Mouse (Mus musculus): ENCODE data around the gene Rasl12. TPM values are rescaled to one million over a fixed set of nuclear protein-coding genes. Genes with fewer than 3 reads are reported as not detected.

The Rasl12 gene
- polyA plus RNA-seq (2014; fragmentation: Nextera tagmentation; extraction: Ambion mirVana), result 2.2 and 2.5 TPM in 2 replicates

DNA sequence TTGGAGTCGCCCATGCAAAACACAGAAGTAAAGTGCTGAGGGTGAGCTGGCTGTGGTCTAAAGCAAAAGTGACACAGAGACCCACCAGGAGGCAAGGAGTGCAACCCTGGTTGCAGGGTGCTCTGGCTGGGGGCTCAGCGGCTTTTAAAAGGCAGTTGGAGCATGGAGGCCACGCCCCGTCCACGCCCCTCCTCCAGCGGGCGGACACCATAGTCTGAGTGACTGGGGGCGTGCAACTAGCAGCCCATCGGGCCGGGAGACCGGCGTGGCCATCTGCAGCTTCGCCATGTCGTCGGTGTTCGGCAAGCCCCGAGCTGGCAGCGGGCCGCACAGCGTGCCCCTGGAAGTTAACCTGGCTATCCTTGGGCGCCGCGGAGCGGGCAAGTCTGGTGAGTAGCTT, at the start of gene Rasl12:
TSS of gene Rasl12 (plus strand) at position 228 of the 400 bp plus-strand sequence.
- WGBS (ENCODE audit: insufficient replicate concordance), result under 1% methylated on average over 24 of the region's 24 CpGs
- H3K9ac ChIP-seq (ENCODE audit: low read depth, low read length), result peak within 1 kb of the TSS; percentile 64
- peaks cover 7% of the 10 kb centered on the region for H3K4me1 ChIP-seq (ENCODE audit: control insufficient read depth, insufficient read depth, low read length)
- no peak within 1 kb of the TSS for H3K27ac ChIP-seq (ENCODE audit: low read depth, low read length)
- no peaks in the 10 kb centered on the region for H3K36me3 ChIP-seq (ENCODE audit: control insufficient read depth, insufficient read depth, low read length)
- H3K4me3 ChIP-seq (ENCODE audit: low read depth, low read length), result peak within 1 kb of the TSS; percentile 48
- peak; percentile 70 for ATAC-seq (replicated peaks; ENCODE audit: insufficient number of reproducible peaks, low FRiP score, low TSS enrichment)
- H3K27me3 ChIP-seq (ENCODE audit: control insufficient read depth, insufficient read depth, low read length), result 0 out of 2 replicates have a peak, but pooled peaks cover 2% of the 10 kb centered on the region
- H3K9me3 ChIP-seq (replicated peaks; ENCODE audit: control insufficient read depth, low read length), result no peaks in the 10 kb centered on the region
- H3K4me2 ChIP-seq, result peak within 1 kb of the TSS; percentile 69

DNA sequence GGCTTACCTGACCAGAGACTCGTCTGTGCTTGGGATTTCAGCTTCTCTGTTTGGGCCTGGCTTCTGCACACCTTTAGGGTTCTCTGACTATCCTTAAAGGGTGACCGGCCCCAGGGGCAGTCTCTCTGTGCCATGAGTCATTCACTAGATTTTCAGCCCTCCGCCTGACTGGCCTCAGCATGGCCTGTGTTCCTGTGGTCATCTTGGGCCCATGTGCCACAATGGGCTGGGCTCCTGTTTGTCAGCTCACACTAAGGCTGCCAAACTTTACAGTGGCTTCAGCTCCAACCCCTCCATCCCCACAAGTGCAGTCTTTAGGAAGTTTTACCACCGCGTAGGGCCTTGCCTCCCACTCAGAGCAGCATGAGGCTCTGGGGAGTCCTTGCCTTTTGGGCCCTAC, 45.1 kb upstream of the Rasl12 start:
- WGBS (ENCODE audit: insufficient replicate concordance), result 85% methylated on average over 5 of the region's 5 CpGs
- H3K9me3 ChIP-seq (replicated peaks; ENCODE audit: control insufficient read depth, low read length), result no peaks in the 10 kb centered on the region
- no peak for ATAC-seq (replicated peaks; ENCODE audit: insufficient number of reproducible peaks, low FRiP score, low TSS enrichment)

DNA sequence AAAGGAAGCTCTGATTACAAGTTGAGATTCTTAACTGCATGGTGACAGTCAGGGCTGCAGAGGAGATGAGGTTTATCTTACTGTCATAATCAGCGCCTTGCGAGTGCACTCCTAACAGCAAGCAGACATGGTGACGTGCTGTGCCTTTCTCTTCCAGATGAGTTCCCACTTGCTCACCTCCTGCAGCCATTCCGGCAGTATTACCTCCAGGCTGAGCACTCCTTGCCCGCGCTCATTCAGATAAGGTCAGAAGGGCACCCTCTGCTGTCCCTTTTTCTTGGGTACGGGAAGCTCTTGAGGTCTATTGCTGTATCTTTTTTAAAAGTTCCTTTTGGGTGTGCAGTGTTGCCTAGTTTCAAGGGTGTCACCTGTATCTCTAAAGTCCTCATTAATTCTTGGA, 41.7 kb upstream of the Rasl12 start:
- no peak overlapping the region for H3K4me3 ChIP-seq (ENCODE audit: low read depth, low read length)
- peaks cover 5% of the 10 kb centered on the region; the same call in 1 of the 2 replicates for H3K4me1 ChIP-seq (ENCODE audit: control insufficient read depth, insufficient read depth, low read length)
- H3K27ac ChIP-seq (ENCODE audit: low read depth, low read length), result no peak overlapping the region
- 80% methylated on average over 7 of the region's 7 CpGs for WGBS (ENCODE audit: insufficient replicate concordance)
- no peak overlapping the region for H3K4me2 ChIP-seq
- no peak overlapping the region for H3K9ac ChIP-seq (ENCODE audit: low read depth, low read length)
- no peaks in the 10 kb centered on the region for H3K9me3 ChIP-seq (replicated peaks; ENCODE audit: control insufficient read depth, low read length)
- no peak for ATAC-seq (replicated peaks; ENCODE audit: insufficient number of reproducible peaks, low FRiP score, low TSS enrichment)
- peaks cover 23% of the 10 kb centered on the region for H3K36me3 ChIP-seq (ENCODE audit: control insufficient read depth, insufficient read depth, low read length)
- H3K27me3 ChIP-seq (ENCODE audit: control insufficient read depth, insufficient read depth, low read length), result no peaks in the 10 kb centered on the region

More for the DNA sequence above, 45.1 kb upstream of the Rasl12 start:
- Histone ChIP-seq H3K4me2 (no peak overlapping the region), H3K36me3 (ENCODE audit: control insufficient read depth, insufficient read depth, low read length) (peaks cover 13% of the 10 kb centered on the region), H3K4me1 (ENCODE audit: control insufficient read depth, insufficient read depth, low read length) (no peaks in the 10 kb centered on the region), H3K27ac (ENCODE audit: low read depth, low read length) (no peak overlapping the region), H3K27me3 (ENCODE audit: control insufficient read depth, insufficient read depth, low read length) (no peaks in the 10 kb centered on the region), H3K9ac (ENCODE audit: low read depth, low read length) (no peak overlapping the region), H3K4me3 (ENCODE audit: low read depth, low read length) (no peak overlapping the region)

DNA sequence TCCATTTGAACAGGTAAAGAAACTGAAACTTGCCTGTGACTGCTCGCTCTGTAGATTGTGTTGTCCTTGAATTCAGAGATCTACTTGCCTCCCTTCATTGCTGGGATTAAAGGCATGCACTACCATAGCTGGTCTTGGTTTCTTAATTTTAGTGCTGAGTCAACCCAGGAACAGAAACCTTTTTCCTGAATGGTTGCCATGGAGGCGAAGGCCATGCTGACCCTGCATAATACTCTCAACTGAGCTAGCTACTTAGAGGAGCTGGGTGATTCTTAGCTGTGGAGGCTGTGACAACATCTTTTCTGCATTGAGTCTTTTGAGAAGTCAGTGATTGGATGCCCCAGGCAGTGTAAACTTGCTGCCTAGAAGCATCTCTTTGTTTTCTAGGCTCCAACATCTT, 41.3 kb upstream of the Rasl12 start:
- Histone ChIP-seq H3K4me1 (ENCODE audit: control insufficient read depth, insufficient read depth, low read length) (peaks cover 5% of the 10 kb centered on the region; the same call in 1 of the 2 replicates), H3K27ac (ENCODE audit: low read depth, low read length) (no peak overlapping the region), H3K4me2 (no peak overlapping the region), H3K9me3 (replicated peaks; ENCODE audit: control insufficient read depth, low read length) (no peaks in the 10 kb centered on the region), H3K4me3 (ENCODE audit: low read depth, low read length) (no peak overlapping the region), H3K9ac (ENCODE audit: low read depth, low read length) (no peak overlapping the region), H3K27me3 (ENCODE audit: control insufficient read depth, insufficient read depth, low read length) (no peaks in the 10 kb centered on the region), H3K36me3 (ENCODE audit: control insufficient read depth, insufficient read depth, low read length) (peaks cover 23% of the 10 kb centered on the region)
- 92% methylated on average over 2 of the region's 2 CpGs for WGBS (ENCODE audit: insufficient replicate concordance)
- ATAC-seq (replicated peaks; ENCODE audit: insufficient number of reproducible peaks, low FRiP score, low TSS enrichment), result no peak

DNA sequence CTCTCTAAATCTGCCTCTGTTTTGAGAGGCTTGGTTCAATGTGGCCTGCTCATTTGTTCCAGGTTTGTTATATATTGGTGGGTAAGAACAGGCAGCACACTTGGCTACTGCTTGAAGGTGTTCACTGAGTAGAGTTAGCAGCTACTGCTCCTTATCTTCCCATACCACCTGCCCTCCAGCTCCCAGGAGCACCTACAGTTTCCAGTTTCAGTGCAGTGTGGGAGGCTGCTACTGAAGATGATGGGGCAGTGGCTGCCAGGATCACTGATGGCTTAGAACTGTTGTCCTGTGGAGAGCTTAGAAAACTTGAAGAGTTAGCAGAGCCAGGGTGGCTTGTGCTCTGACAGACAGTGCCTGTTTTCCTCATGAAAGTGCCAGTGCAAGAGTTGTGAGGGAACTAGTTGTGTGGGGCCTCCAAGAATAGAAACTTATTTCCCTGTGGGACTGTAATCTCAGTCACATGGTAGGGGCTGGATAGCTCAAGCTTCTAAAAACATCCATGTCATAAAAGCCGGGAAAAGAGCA, 39.3 kb upstream of the Rasl12 start:
- ATAC-seq (replicated peaks; ENCODE audit: insufficient number of reproducible peaks, low FRiP score, low TSS enrichment), result no peak
- Histone ChIP-seq H3K9ac (ENCODE audit: low read depth, low read length) (no peak overlapping the region), H3K36me3 (ENCODE audit: control insufficient read depth, insufficient read depth, low read length) (peaks cover 23% of the 10 kb centered on the region), H3K4me2 (no peak overlapping the region), H3K4me1 (ENCODE audit: control insufficient read depth, insufficient read depth, low read length) (peaks cover 10% of the 10 kb centered on the region; the same call in 1 of the 2 replicates), H3K4me3 (ENCODE audit: low read depth, low read length) (no peak overlapping the region), H3K9me3 (replicated peaks; ENCODE audit: control insufficient read depth, low read length) (no peaks in the 10 kb centered on the region), H3K27me3 (ENCODE audit: control insufficient read depth, insufficient read depth, low read length) (no peaks in the 10 kb centered on the region), H3K27ac (ENCODE audit: low read depth, low read length) (peak overlapping the region; percentile 35; the same call in 1 of the 2 replicates)
- WGBS (ENCODE audit: insufficient replicate concordance), result 71% methylated on average over 1 of the region's 1 CpGs

DNA sequence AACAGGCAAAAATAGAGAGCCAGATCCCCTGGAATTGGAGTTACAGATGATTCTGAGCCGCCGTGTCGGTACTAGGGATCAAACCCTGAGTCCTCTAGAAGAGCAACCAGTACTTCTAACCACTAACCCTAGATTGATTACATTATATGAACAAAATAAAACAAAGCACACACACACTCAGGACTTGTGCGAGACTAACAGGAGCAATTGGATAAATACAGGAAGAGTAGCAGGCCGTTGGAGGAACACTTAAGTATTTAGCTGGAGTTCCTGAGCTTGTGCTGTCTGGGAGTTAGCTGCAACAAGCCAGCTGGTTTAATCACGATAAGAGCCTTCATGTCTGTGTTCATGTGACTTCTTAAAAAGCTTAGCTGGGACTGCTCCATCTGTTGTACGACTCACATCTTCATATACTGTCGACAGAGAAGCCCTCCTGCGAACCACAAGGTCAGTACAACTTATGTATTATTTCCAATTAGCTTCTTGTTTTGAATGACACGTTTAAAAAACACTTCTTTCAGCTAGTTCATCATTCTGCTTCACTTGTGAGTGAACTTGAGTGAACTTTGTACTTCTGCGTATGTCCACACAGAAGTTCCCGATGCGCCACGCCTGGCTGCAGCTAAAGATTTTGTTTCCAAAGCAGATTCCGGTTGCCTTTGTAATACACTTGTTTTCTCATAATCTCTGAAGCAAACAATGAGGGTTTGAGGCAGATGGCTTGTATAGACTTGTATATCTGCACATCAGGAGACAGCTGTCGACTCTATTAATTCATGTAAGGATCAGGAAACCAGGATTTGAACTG, 37.5 kb upstream of the Rasl12 start, which contains the start of gene Ubap1l:
TSS of gene Ubap1l (plus strand) at position 401 of the 808 bp plus-strand sequence.
- no peak within 1 kb of the TSS for H3K4me2 ChIP-seq
- H3K4me3 ChIP-seq (ENCODE audit: low read depth, low read length), result no peak within 1 kb of the TSS
- ATAC-seq (replicated peaks; ENCODE audit: insufficient number of reproducible peaks, low FRiP score, low TSS enrichment), result no peak
- WGBS (ENCODE audit: insufficient replicate concordance), result 85% methylated on average over 16 of the region's 16 CpGs
- H3K4me1 ChIP-seq (ENCODE audit: control insufficient read depth, insufficient read depth, low read length), result peaks cover 10% of the 10 kb centered on the region; the same call in 1 of the 2 replicates
- no peak within 1 kb of the TSS for H3K9ac ChIP-seq (ENCODE audit: low read depth, low read length)
- H3K27me3 ChIP-seq (ENCODE audit: control insufficient read depth, insufficient read depth, low read length), result no peaks in the 10 kb centered on the region
- H3K9me3 ChIP-seq (replicated peaks; ENCODE audit: control insufficient read depth, low read length), result no peaks in the 10 kb centered on the region
- peaks cover 20% of the 10 kb centered on the region for H3K36me3 ChIP-seq (ENCODE audit: control insufficient read depth, insufficient read depth, low read length)
- no peak within 1 kb of the TSS for H3K27ac ChIP-seq (ENCODE audit: low read depth, low read length)

DNA sequence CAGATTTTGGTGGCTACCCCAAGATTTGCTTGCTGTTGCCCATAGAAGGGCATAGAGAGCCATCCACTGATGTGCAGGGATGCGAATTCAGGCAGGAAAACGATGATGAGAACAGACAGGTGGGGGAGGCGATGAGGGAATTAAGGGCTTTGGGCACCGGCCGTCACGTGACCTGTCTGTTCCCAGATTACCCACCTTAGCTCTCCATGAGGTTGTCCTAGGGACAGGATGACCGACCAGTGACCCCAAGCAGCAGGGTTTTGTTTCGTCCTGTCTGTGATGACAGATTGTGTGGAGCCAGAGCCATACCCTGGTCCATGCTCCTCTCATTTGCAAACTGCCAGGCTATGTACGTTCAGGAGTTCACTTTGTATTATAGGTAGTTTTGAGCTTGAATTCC, 34.6 kb upstream of the Rasl12 start:
- Histone ChIP-seq H3K9me3 (replicated peaks; ENCODE audit: control insufficient read depth, low read length) (no peaks in the 10 kb centered on the region), H3K4me1 (ENCODE audit: control insufficient read depth, insufficient read depth, low read length) (peaks cover 8% of the 10 kb centered on the region; the same call in 1 of the 2 replicates), H3K27ac (ENCODE audit: low read depth, low read length) (no peak overlapping the region), H3K4me3 (ENCODE audit: low read depth, low read length) (no peak overlapping the region), H3K36me3 (ENCODE audit: control insufficient read depth, insufficient read depth, low read length) (peaks cover 9% of the 10 kb centered on the region), H3K9ac (ENCODE audit: low read depth, low read length) (no peak overlapping the region), H3K27me3 (ENCODE audit: control insufficient read depth, insufficient read depth, low read length) (no peaks in the 10 kb centered on the region), H3K4me2 (peak overlapping the region; percentile 16; the same call in 1 of the 2 replicates)
- ATAC-seq (replicated peaks; ENCODE audit: insufficient number of reproducible peaks, low FRiP score, low TSS enrichment), result no peak
- WGBS (ENCODE audit: insufficient replicate concordance), result 47% methylated on average over 9 of the region's 9 CpGs

DNA sequence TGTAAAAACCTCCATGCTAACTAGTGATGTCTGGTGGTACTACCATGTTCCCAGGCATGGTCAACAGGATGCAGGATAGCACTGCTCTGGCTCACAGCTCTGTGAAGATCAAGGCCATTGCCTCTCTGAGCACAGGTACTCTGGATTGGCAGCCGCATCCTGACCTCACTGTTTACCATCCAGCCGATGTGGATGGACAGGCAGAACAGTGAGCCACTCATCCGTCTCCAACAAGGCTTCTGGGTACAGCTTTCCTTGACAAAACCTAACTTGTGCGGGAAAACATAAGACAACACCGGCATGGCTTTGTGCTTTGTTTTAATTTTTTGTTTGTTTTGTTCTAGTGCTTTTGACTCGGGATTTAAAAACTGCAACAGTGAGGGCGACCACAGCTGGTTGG, 32.6 kb upstream of the Rasl12 start:
- H3K9ac ChIP-seq (ENCODE audit: low read depth, low read length), result no peak overlapping the region
- no peak for ATAC-seq (replicated peaks; ENCODE audit: insufficient number of reproducible peaks, low FRiP score, low TSS enrichment)
- H3K27ac ChIP-seq (ENCODE audit: low read depth, low read length), result no peak overlapping the region
- 86% methylated on average over 7 of the region's 7 CpGs for WGBS (ENCODE audit: insufficient replicate concordance)
- peaks cover 1% of the 10 kb centered on the region for H3K36me3 ChIP-seq (ENCODE audit: control insufficient read depth, insufficient read depth, low read length)
- no peak overlapping the region for H3K4me2 ChIP-seq
- H3K4me3 ChIP-seq (ENCODE audit: low read depth, low read length), result no peak overlapping the region
- no peaks in the 10 kb centered on the region for H3K27me3 ChIP-seq (ENCODE audit: control insufficient read depth, insufficient read depth, low read length)
- peaks cover 8% of the 10 kb centered on the region; the same call in 1 of the 2 replicates for H3K4me1 ChIP-seq (ENCODE audit: control insufficient read depth, insufficient read depth, low read length)
- no peaks in the 10 kb centered on the region for H3K9me3 ChIP-seq (replicated peaks; ENCODE audit: control insufficient read depth, low read length)
